Mouse (Mus musculus) liver, embryonic 14.5 days (tissue): ENCODE results near the gene Rabl2.

Experiments used
- CTCF ChIP-seq: IDR thresholded peaks from 2 replicates; pipeline ENCODE4 v1.5.1; 2016; ENCODE audit warnings: antibody characterized with exemption, low read depth, control low read depth
- EP300 ChIP-seq: IDR thresholded peaks from 2 replicates; pipeline ENCODE4 v1.6.1; 2016; ENCODE audit warnings: antibody characterized with exemption, low read depth

GRCm38 (mm10) chr15:89547824-89548601 is 43.7 kb downstream of the Rabl2 start:
- TF ChIP-seq CTCF (no peak), EP300 (no peak)
